25 mouse cellular contexts compared by ENCODE assay signal in the genomic region with DNA sequence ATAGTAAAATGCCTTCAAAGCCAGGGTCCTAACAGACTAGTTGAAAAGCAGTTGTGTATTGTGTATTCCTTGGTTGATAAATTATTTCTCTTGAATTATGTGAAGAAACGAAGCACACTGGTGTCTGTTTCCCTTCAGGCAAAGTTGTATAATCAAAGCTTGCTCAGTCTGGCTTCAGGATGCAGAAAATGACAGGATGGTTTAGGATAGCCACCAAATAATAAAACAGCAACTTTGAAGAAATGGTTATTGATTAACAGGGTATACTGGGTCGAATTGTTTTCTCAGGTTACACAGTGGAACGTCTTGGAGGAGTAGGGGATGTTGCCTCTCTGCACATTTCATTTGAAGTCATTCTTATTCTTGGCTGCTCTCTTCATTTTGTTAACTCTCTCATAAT.
DNase-seq lines count a peak whose midpoint lies in the region; ATAC-seq and TF ChIP-seq lines count a peak whose summit lies in the region.
"Had no signal": no experiment of that assay in that cellular context is flagged by ENCODE, and none has a peak within 500 bp of the region (broad histone marks: within the 10 kb centered on the region; RNA-seq: fewer than 3 reads in every experiment).

No protein-coding gene starts in this region.

- no peak overlapping the region for H3K27ac ChIP-seq in kidney, embryonic 14.5 days (ENCODE audit: low read depth, low read length)
- no peak overlapping the region for H3K27ac ChIP-seq in kidney, postnatal 0 days
- H3K27ac ChIP-seq in midbrain, embryonic 13.5 days: peak overlapping the region; percentile 3; the same call in 1 of the 2 replicates
- H3K27ac ChIP-seq in midbrain, embryonic 11.5 days (ENCODE audit: low read depth, low read length): no peak overlapping the region
- H3K27ac ChIP-seq: embryonic facial prominence, embryonic 12.5 days; embryonic facial prominence, embryonic 15.5 days; heart, adult 2 months; heart, embryonic 10.5 days; heart, embryonic 13.5 days; hindbrain, embryonic 14.5 days had no signal

- peak; percentile 62; the same call in 1 of the 2 replicates for ATAC-seq in kidney, embryonic 14.5 days (ENCODE audit: low FRiP score, low TSS enrichment)
- 0 out of 2 replicates have a peak, but pooled peaks have one; percentile 52 for ATAC-seq in kidney, postnatal 0 days (replicated peaks; ENCODE audit: low FRiP score, low read depth)
- ATAC-seq in midbrain, embryonic 13.5 days: 0 out of 2 replicates have a peak, but pooled peaks have one; percentile 50
- ATAC-seq in midbrain, embryonic 11.5 days (ENCODE audit: low FRiP score): no peak
- ATAC-seq: CD4-positive, CD25-positive, alpha-beta regulatory T cell, adult 4 months; forebrain, embryonic 14.5 days; forebrain, postnatal 0 days had no signal

- H3K4me2 ChIP-seq in kidney, embryonic 14.5 days (replicated peaks; ENCODE audit: low read depth, low read length): no peak overlapping the region
- H3K4me2 ChIP-seq in kidney, postnatal 0 days (ENCODE audit: low read length): no peak overlapping the region
- H3K4me2 ChIP-seq in midbrain, embryonic 13.5 days (replicated peaks): no peak overlapping the region
- H3K4me2 ChIP-seq in midbrain, embryonic 11.5 days: no peak overlapping the region
- H3K4me2 ChIP-seq: embryonic facial prominence, embryonic 12.5 days; embryonic facial prominence, embryonic 15.5 days; heart, embryonic 13.5 days; hindbrain, embryonic 14.5 days had no signal

- no peaks in the 10 kb centered on the region for H3K4me1 ChIP-seq in kidney, embryonic 14.5 days (ENCODE audit: control insufficient read depth, insufficient read depth, low read length)
- no peaks in the 10 kb centered on the region for H3K4me1 ChIP-seq in kidney, postnatal 0 days (replicated peaks; ENCODE audit: insufficient read depth, low read length)
- H3K4me1 ChIP-seq in midbrain, embryonic 13.5 days (replicated peaks): no peaks in the 10 kb centered on the region
- H3K4me1 ChIP-seq in midbrain, embryonic 11.5 days (ENCODE audit: control insufficient read depth, insufficient read depth, low read length): no peaks in the 10 kb centered on the region
- H3K4me1 ChIP-seq: embryonic facial prominence, embryonic 12.5 days; embryonic facial prominence, embryonic 15.5 days; heart, embryonic 10.5 days; heart, embryonic 13.5 days had no signal

- no peak overlapping the region for H3K4me3 ChIP-seq in kidney, embryonic 14.5 days (ENCODE audit: low read length)
- H3K4me3 ChIP-seq in kidney, postnatal 0 days (replicated peaks; ENCODE audit: low read depth, low read length): no peak overlapping the region
- H3K4me3 ChIP-seq in midbrain, embryonic 13.5 days (replicated peaks): no peak overlapping the region
- no peak overlapping the region for H3K4me3 ChIP-seq in midbrain, embryonic 11.5 days (ENCODE audit: low read depth, low read length)
- H3K4me3 ChIP-seq: embryonic facial prominence, embryonic 12.5 days; embryonic facial prominence, embryonic 15.5 days; heart, adult 2 months; heart, embryonic 10.5 days; heart, embryonic 13.5 days had no signal

- WGBS in kidney, embryonic 14.5 days: 32% methylated on average over 3 of the region's 3 CpGs
- 32% methylated on average over 3 of the region's 3 CpGs for WGBS in kidney, postnatal 0 days
- 73% methylated on average over 3 of the region's 3 CpGs for WGBS in midbrain, embryonic 13.5 days
- 79% methylated on average over 3 of the region's 3 CpGs for WGBS in midbrain, embryonic 11.5 days

- H3K9ac ChIP-seq in kidney, embryonic 14.5 days (ENCODE audit: low read depth, low read length): no peak overlapping the region
- no peak overlapping the region for H3K9ac ChIP-seq in kidney, postnatal 0 days (ENCODE audit: low read depth, low read length)
- H3K9ac ChIP-seq in midbrain, embryonic 13.5 days (replicated peaks): no peak overlapping the region
- no peak overlapping the region for H3K9ac ChIP-seq in midbrain, embryonic 11.5 days (ENCODE audit: low read length)
- H3K9ac ChIP-seq: embryonic facial prominence, embryonic 12.5 days; embryonic facial prominence, embryonic 15.5 days; forebrain, postnatal 0 days; heart, embryonic 13.5 days; hindbrain, embryonic 14.5 days had no signal

- H3K36me3 ChIP-seq in kidney, embryonic 14.5 days (ENCODE audit: control insufficient read depth, insufficient read depth, low read length): no peaks in the 10 kb centered on the region
- H3K36me3 ChIP-seq in kidney, postnatal 0 days (ENCODE audit: insufficient read depth, low read length): no peaks in the 10 kb centered on the region
- H3K36me3 ChIP-seq in midbrain, embryonic 13.5 days: no peaks in the 10 kb centered on the region
- no peaks in the 10 kb centered on the region for H3K36me3 ChIP-seq in midbrain, embryonic 11.5 days (ENCODE audit: control insufficient read depth, insufficient read depth, low read length)
- H3K36me3 ChIP-seq: embryonic facial prominence, embryonic 12.5 days; embryonic facial prominence, embryonic 15.5 days; heart, embryonic 10.5 days had no signal

- H3K27me3 ChIP-seq in kidney, embryonic 14.5 days (ENCODE audit: control insufficient read depth, insufficient read depth, low read length): no peaks in the 10 kb centered on the region
- no peaks in the 10 kb centered on the region for H3K27me3 ChIP-seq in kidney, postnatal 0 days (ENCODE audit: insufficient read depth, low read length)
- H3K27me3 ChIP-seq in midbrain, embryonic 13.5 days: no peaks in the 10 kb centered on the region
- H3K27me3 ChIP-seq in midbrain, embryonic 11.5 days (ENCODE audit: control insufficient read depth, insufficient read depth, low read length): no peaks in the 10 kb centered on the region
- H3K27me3 ChIP-seq: embryonic facial prominence, embryonic 12.5 days; embryonic facial prominence, embryonic 15.5 days; heart, embryonic 13.5 days had no signal

- no peak for TF ChIP-seq CTCF in kidney, postnatal 0 days (IDR thresholded peaks at IDR 0.05; ENCODE audit: low read depth)

- H3K9me3 ChIP-seq in kidney, embryonic 14.5 days (ENCODE audit: control insufficient read depth, low read length): no peaks in the 10 kb centered on the region
- H3K9me3 ChIP-seq in kidney, postnatal 0 days (replicated peaks; ENCODE audit: low read length): no peaks in the 10 kb centered on the region
- H3K9me3 ChIP-seq in midbrain, embryonic 13.5 days: no peaks in the 10 kb centered on the region
- H3K9me3 ChIP-seq in midbrain, embryonic 11.5 days (ENCODE audit: control insufficient read depth, low read length): no peaks in the 10 kb centered on the region
- H3K9me3 ChIP-seq: embryonic facial prominence, embryonic 12.5 days; embryonic facial prominence, embryonic 15.5 days; heart, embryonic 10.5 days; heart, embryonic 13.5 days had no signal

- no peak for DNase-seq in kidney, postnatal 25 days
- no peak for DNase-seq in kidney, postnatal 0 days (ENCODE audit: low spot score)
- DNase-seq in kidney, postnatal 10 days: no peak
- no peak for DNase-seq in midbrain, embryonic 11.5 days (ENCODE audit: low spot score, missing footprints)
- DNase-seq: adrenal gland, adult 2 months; adrenal gland, postnatal 14 days; cerebellum, adult 11 months; cerebellum, adult 2 months; cerebellum, adult 9-11 months; cerebellum, postnatal 25 days; forebrain, postnatal 0 days; gastrocnemius, postnatal 10 days; gastrocnemius, postnatal 36 days; heart, adult 2 months; heart, postnatal 14 days; heart, postnatal 4 days had no signal
